9 mouse cellular contexts compared by ENCODE assay signal in the genomic region with DNA sequence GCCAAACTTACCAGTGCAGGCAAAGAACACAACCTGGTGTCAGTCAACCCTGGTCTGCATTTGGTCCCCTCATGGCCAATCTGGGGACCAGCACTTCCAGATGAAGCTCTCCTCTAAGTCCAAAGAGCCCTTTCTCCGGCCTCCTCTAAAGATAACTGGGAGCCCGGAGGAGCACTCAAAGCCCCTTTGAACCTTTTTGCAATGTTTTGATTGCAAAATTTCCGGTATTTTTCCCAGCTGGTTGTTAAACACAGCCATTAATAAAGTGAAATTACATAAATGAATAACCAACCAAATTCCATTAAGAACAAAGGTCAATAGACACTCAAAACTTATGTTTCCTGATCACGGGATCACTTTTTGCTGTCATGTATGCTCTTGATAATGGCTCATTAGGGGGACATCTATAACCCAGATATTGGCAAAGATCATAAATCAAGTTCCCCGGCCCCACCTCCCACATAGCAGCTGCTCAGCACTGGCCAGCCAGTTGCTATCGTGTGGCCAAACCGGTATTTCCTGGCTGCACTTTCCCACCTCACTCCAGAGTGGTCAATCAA. TPM values are rescaled to one million over a fixed set of nuclear protein-coding genes. Genes with fewer than 3 reads are reported as not detected.
DNase-seq lines count a peak whose midpoint lies in the region; ATAC-seq and TF ChIP-seq lines count a peak whose summit lies in the region.
"Had no signal": no experiment of that assay in that cellular context is flagged by ENCODE, and none has a peak within 500 bp of the region (broad histone marks: within the 10 kb centered on the region; RNA-seq: fewer than 3 reads in every experiment).

No protein-coding gene starts in this region.

- peaks cover 17% of the 10 kb centered on the region for H3K36me3 ChIP-seq in liver, embryonic 12.5 days
- peaks cover 3% of the 10 kb centered on the region; the same call in 1 of the 2 replicates for H3K36me3 ChIP-seq in liver, embryonic 11.5 days (ENCODE audit: control insufficient read depth, insufficient read depth, low read length)
- peaks cover 5% of the 10 kb centered on the region; the same call in 1 of the 2 replicates for H3K36me3 ChIP-seq in liver, embryonic 16.5 days (ENCODE audit: control insufficient read depth, insufficient read depth)
- H3K36me3 ChIP-seq in stomach, embryonic 15.5 days = no peaks in the 10 kb centered on the region
- no peaks in the 10 kb centered on the region; the same call in 1 of the 2 replicates for H3K36me3 ChIP-seq in thymus, adult 2 months (ENCODE audit: control insufficient read depth, insufficient read depth, low read length)

- no peak for TF ChIP-seq CTCF in thymus, adult 2 months (IDR thresholded peaks at IDR 0.05; ENCODE audit: borderline replicate concordance, control insufficient read depth, extremely low read depth, insufficient read depth, low read length, poor library complexity)

- intact Hi-C loops in left cerebral cortex, postnatal 14 days (cut with DNase I) = no loop called here

- H3K9me3 ChIP-seq in liver, embryonic 12.5 days (replicated peaks) = no peaks in the 10 kb centered on the region
- H3K9me3 ChIP-seq in liver, embryonic 11.5 days (ENCODE audit: control insufficient read depth, low read length) = no peaks in the 10 kb centered on the region
- no peaks in the 10 kb centered on the region for H3K9me3 ChIP-seq in liver, embryonic 16.5 days (replicated peaks; ENCODE audit: control insufficient read depth, low read length)
- H3K9me3 ChIP-seq in stomach, embryonic 15.5 days = no peaks in the 10 kb centered on the region

- 43% methylated on average over 7 of the region's 7 CpGs for WGBS in liver, embryonic 12.5 days (ENCODE audit: insufficient replicate concordance)
- 49% methylated on average over 7 of the region's 7 CpGs for WGBS in liver, embryonic 11.5 days
- 42% methylated on average over 7 of the region's 7 CpGs for WGBS in liver, embryonic 16.5 days (ENCODE audit: insufficient replicate concordance)
- WGBS in stomach, embryonic 15.5 days = 17% methylated on average over 7 of the region's 7 CpGs
- 89% methylated on average over 7 of the region's 7 CpGs for WGBS in thymus, adult 2 months

- TF ChIP-seq POLR2A in thymus, adult 2 months (IDR thresholded peaks at IDR 0.05; ENCODE audit: control insufficient read depth, extremely low read depth, insufficient read depth, low read length, poor library complexity) = no peak

- peaks cover 76% of the 10 kb centered on the region for H3K4me1 ChIP-seq in liver, embryonic 12.5 days
- H3K4me1 ChIP-seq in liver, embryonic 11.5 days (replicated peaks; ENCODE audit: control insufficient read depth, insufficient read depth, low read length) = peaks cover 58% of the 10 kb centered on the region
- peaks cover 60% of the 10 kb centered on the region for H3K4me1 ChIP-seq in liver, embryonic 16.5 days (ENCODE audit: control insufficient read depth, low read depth, low read length)
- peaks cover 56% of the 10 kb centered on the region for H3K4me1 ChIP-seq in stomach, embryonic 15.5 days
- H3K4me1 ChIP-seq in thymus, adult 2 months (replicated peaks; ENCODE audit: control insufficient read depth, insufficient read depth, low read length) = peaks cover 66% of the 10 kb centered on the region

- H3K4me3 ChIP-seq in liver, embryonic 12.5 days = no peak overlapping the region
- no peak overlapping the region for H3K4me3 ChIP-seq in liver, embryonic 11.5 days (ENCODE audit: low read depth, low read length)
- peak overlapping the region; percentile 36; the same call in 1 of the 2 replicates for H3K4me3 ChIP-seq in liver, embryonic 16.5 days (ENCODE audit: low read depth, low read length)
- no peak overlapping the region for H3K4me3 ChIP-seq in stomach, embryonic 15.5 days (replicated peaks)
- H3K4me3 ChIP-seq in thymus, adult 2 months (ENCODE audit: control insufficient read depth, insufficient read depth, low read length) = no peak overlapping the region

- H3K27me3 ChIP-seq in liver, embryonic 12.5 days (replicated peaks) = no peaks in the 10 kb centered on the region
- H3K27me3 ChIP-seq in liver, embryonic 11.5 days (replicated peaks; ENCODE audit: control insufficient read depth, insufficient read depth, low read length) = no peaks in the 10 kb centered on the region
- H3K27me3 ChIP-seq in liver, embryonic 16.5 days (ENCODE audit: control insufficient read depth, insufficient read depth, low read depth, low read length) = no peaks in the 10 kb centered on the region
- no peaks in the 10 kb centered on the region for H3K27me3 ChIP-seq in stomach, embryonic 15.5 days (replicated peaks)
- H3K27me3 ChIP-seq in thymus, adult 2 months (ENCODE audit: control insufficient read depth, insufficient read depth, low read length) = no peaks in the 10 kb centered on the region

- no peak for DNase-seq in liver, embryonic 11.5 days (ENCODE audit: low spot score)
- peak; percentile 80 for DNase-seq in kidney, adult 11 months
- no peak for DNase-seq in thymus, adult 2 months
- no peak for DNase-seq in right cerebral cortex, adult 2 months (ENCODE audit: low spot score in 2 of 2)
- no peak for DNase-seq in left cerebral cortex, postnatal 14 days (ENCODE audit: low spot score in 2 of 2)
- DNase-seq: thymus, postnatal 36 days had no signal

- ATAC-seq in liver, embryonic 12.5 days = no peak
- no peak for ATAC-seq in liver, embryonic 11.5 days (replicated peaks; ENCODE audit: low FRiP score)
- no peak for ATAC-seq in liver, embryonic 16.5 days (ENCODE audit: low read depth)
- peak; percentile 62 for ATAC-seq in stomach, embryonic 15.5 days (ENCODE audit: insufficient read depth, low FRiP score, low read depth)

- H3K9ac ChIP-seq in liver, embryonic 12.5 days = 0 out of 2 replicates have a peak overlapping the region, but pooled peaks have one; percentile 22
- H3K9ac ChIP-seq in liver, embryonic 11.5 days (ENCODE audit: low read depth, low read length) = no peak overlapping the region
- H3K9ac ChIP-seq in liver, embryonic 16.5 days (ENCODE audit: low read depth, low read length) = no peak overlapping the region
- H3K9ac ChIP-seq in stomach, embryonic 15.5 days = no peak overlapping the region

- no peak overlapping the region for H3K4me2 ChIP-seq in liver, embryonic 12.5 days
- no peak overlapping the region for H3K4me2 ChIP-seq in liver, embryonic 11.5 days
- H3K4me2 ChIP-seq in liver, embryonic 16.5 days (ENCODE audit: low read depth, low read length) = peak overlapping the region; percentile 49
- H3K4me2 ChIP-seq in stomach, embryonic 15.5 days = peak overlapping the region; percentile 6; the same call in 1 of the 2 replicates

- H3K27ac ChIP-seq in liver, embryonic 12.5 days = no peak overlapping the region
- H3K27ac ChIP-seq in liver, embryonic 11.5 days (ENCODE audit: low read depth, low read length) = no peak overlapping the region
- peak overlapping the region; percentile 72 for H3K27ac ChIP-seq in liver, embryonic 16.5 days (ENCODE audit: low read length)
- peak overlapping the region; percentile 49 for H3K27ac ChIP-seq in stomach, embryonic 15.5 days
- no peak overlapping the region for H3K27ac ChIP-seq in thymus, adult 2 months (ENCODE audit: control insufficient read depth, insufficient read depth, low read length)

RNA-seq across cellular contexts. Expression of a gene that starts 5.7 kb away (rescaled TPM):
- polyA plus RNA-seq in liver, embryonic 12.5 days (2016; fragmentation: Nextera tagmentation; extraction: Ambion mirVana) = 8.8 and 9.0 TPM in 2 replicates
- polyA plus RNA-seq in liver, embryonic 11.5 days (2014; fragmentation: Nextera tagmentation; extraction: Ambion mirVana) = 9.4 and 9.8 TPM in 2 replicates
- 24.2 and 33.7 TPM in 2 replicates for polyA plus RNA-seq in liver, embryonic 16.5 days (2015; fragmentation: Nextera tagmentation; extraction: Ambion mirVana)
- polyA plus RNA-seq in stomach, embryonic 15.5 days (2015; fragmentation: Nextera tagmentation; extraction: Ambion mirVana) = 14.4 and 15.3 TPM in 2 replicates
- 138 and 152 TPM in 2 replicates for polyA plus RNA-seq in thymus, adult 2 months (2012; rRNA removed)
- 10 to 100 TPM; 11.4 to 14.2 TPM for total RNA-seq in left cerebral cortex, postnatal 14 days (2021)

RNA-seq across cellular contexts. Expression of a gene that starts 48.3 kb away (rescaled TPM):
- 0.97 and 1.5 TPM in 2 replicates for polyA plus RNA-seq in liver, embryonic 12.5 days (2016; fragmentation: Nextera tagmentation; extraction: Ambion mirVana)
- 2.9 and 3.1 TPM in 2 replicates for polyA plus RNA-seq in liver, embryonic 11.5 days (2014; fragmentation: Nextera tagmentation; extraction: Ambion mirVana)
- polyA plus RNA-seq in liver, embryonic 16.5 days (2015; fragmentation: Nextera tagmentation; extraction: Ambion mirVana) = 0.82 and 0.89 TPM in 2 replicates
- polyA plus RNA-seq in stomach, embryonic 15.5 days (2015; fragmentation: Nextera tagmentation; extraction: Ambion mirVana) = 15.1 and 15.6 TPM in 2 replicates
- polyA plus RNA-seq in thymus, adult 2 months (2012; rRNA removed) = 28.5 and 30.4 TPM in 2 replicates
- total RNA-seq in left cerebral cortex, postnatal 14 days (2021) = 10 to 100 TPM; 17.7 to 19.6 TPM

Comparison
In these comparisons a context has a peak if more than half of its experiments do, and no peak if none do; other contexts are left out.
1. H3K27ac ChIP-seq: peak in liver, embryonic 16.5 days (single experiment) and stomach, embryonic 15.5 days (single experiment); none in liver, embryonic 12.5 days (single experiment), liver, embryonic 11.5 days (single experiment) and thymus, adult 2 months (single experiment).
2. H3K4me2 ChIP-seq: peak in liver, embryonic 16.5 days (single experiment) and stomach, embryonic 15.5 days (single experiment); none in liver, embryonic 12.5 days (single experiment) and liver, embryonic 11.5 days (single experiment).